Mouse (Mus musculus) heart, postnatal 0 days (tissue): ENCODE measurements around the gene Plcb3. TPM values are rescaled to one million over a fixed set of nuclear protein-coding genes. Genes with fewer than 3 reads are reported as not detected.

Source experiments
- ATAC-seq: fragments of 200-750 bp; cut with Nextera tagmentation; 2 replicates; pipeline ENCODE4 v1.8.0; 2017; ENCODE audit warnings: low read depth, moderate number of reproducible peaks, moderate library complexity; ENCODE audit not compliant: insufficient read depth
- DNase-seq: peaks from one replicate; pipeline ENCODE4 v3.0.0-alpha.2; 2016; ENCODE audit warnings: low spot score
- H3K27ac ChIP-seq: fragments of 300-500 bp; sonication (generic); 2 replicates; pipeline ENCODE4 v1.5.1; 2014; ENCODE audit warnings: low read depth, mild to moderate bottlenecking
- H3K27me3 ChIP-seq: fragments of 300-500 bp; sonication (generic); 2 replicates; pipeline ENCODE4 v1.6.1; 2014; ENCODE audit warnings: low read length, mixed read lengths; ENCODE audit not compliant: control insufficient read depth, insufficient read depth
- H3K36me3 ChIP-seq: fragments of 300-500 bp; sonication (generic); replicated peaks from 2 replicates; pipeline ENCODE4 v1.6.1; 2014; ENCODE audit warnings: low read length, mixed read lengths; ENCODE audit not compliant: control insufficient read depth, insufficient read depth
- H3K4me1 ChIP-seq: fragments of 300-500 bp; sonication (generic); 2 replicates; pipeline ENCODE4 v1.6.1; 2014; ENCODE audit warnings: antibody characterized with exemption; ENCODE audit not compliant: control insufficient read depth, insufficient read depth
- H3K4me2 ChIP-seq: fragments of 300-500 bp; sonication (generic); 2 replicates; pipeline ENCODE4 v1.6.1; 2014; ENCODE audit warnings: low read depth, mild to moderate bottlenecking, low read length, moderate library complexity
- H3K4me3 ChIP-seq: fragments of 300-500 bp; sonication (generic); 2 replicates; pipeline ENCODE4 v1.5.1; 2014; ENCODE audit warnings: low read depth, low read length
- H3K9ac ChIP-seq: fragments of 300-500 bp; sonication (generic); replicated peaks from 2 replicates; pipeline ENCODE4 v1.6.1; 2014; ENCODE audit warnings: low read depth, low read length, mixed read lengths
- H3K9me3 ChIP-seq: fragments of 300-500 bp; sonication (generic); replicated peaks from 2 replicates; pipeline ENCODE4 v1.6.1; 2016; ENCODE audit warnings: low read length; ENCODE audit not compliant: control insufficient read depth
- CTCF ChIP-seq: IDR thresholded peaks from 2 replicates; pipeline ENCODE4 v1.5.1; 2016; ENCODE audit warnings: antibody characterized with exemption, control low read depth, low read depth
- EP300 ChIP-seq: IDR thresholded peaks from 2 replicates; pipeline ENCODE4 v1.6.1; 2016; ENCODE audit warnings: antibody characterized with exemption, low read depth
- WGBS: fragments of 180-500 bp; shearing (Covaris S2); extraction: QIAGEN DNeasy Blood & Tissue Kit; methylation state at CpG from one replicate; pipeline ENCODE4 v1.1.7; 2014; 5-methylcytosine and 5-hydroxymethylcytosine counted together
- polyA plus RNA-seq: library from polyadenylated mRNA; unstranded; fragments of >200 nt; fragmentation: Nextera tagmentation; extraction: Ambion mirVana; gene quantifications from 2 replicates; pipeline ENCODE4 v1.2.1, GENCODE M21; 2015
- total RNA-seq: library from RNA; depleted of rRNA; stranded (reverse); fragments of >200 nt; gene quantifications from 2 replicates; pipeline ENCODE4 v1.2.3, GENCODE M21; 2014; ENCODE audit warnings: low replicate concordance

Gene Plcb3
- total and polyA plus RNA-seq, 2 experiments from 2014 or later, result 8.3 to 24.9 TPM

DNA sequence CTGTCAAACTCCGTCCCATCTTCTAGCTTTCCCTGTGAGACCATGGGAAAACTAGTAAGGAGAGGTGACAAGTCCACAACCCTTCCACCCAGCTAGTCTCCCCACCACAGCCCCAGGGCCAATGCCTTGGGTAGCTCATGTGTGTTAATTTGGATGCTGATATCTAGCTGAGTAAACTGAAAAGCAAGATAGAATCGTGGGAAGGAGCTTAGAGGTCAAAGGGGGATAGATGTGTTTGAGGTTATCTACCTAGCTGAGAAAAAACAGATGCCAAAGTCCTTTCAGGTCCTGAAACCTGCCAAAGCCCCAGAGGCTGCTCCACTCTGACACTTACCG, 2.3 kb upstream of the Plcb3 start:
- DNase-seq (no peak), ATAC-seq (no peak)
- Histone ChIP-seq H3K9me3 (no peaks in the 10 kb centered on the region), H3K4me1 (peaks cover 31% of the 10 kb centered on the region), H3K27ac (peak overlapping the region; percentile 73), H3K4me3 (peak overlapping the region; percentile 75), H3K9ac (peak overlapping the region; percentile 61; the same call in 1 of the 2 replicates), H3K36me3 (peaks cover 26% of the 10 kb centered on the region), H3K27me3 (no peaks in the 10 kb centered on the region), H3K4me2 (peak overlapping the region; percentile 83)
- 23% methylated on average over 3 of the region's 3 CpGs for WGBS
- TF ChIP-seq EP300 (no peak), CTCF (no peak)

- no peaks in the 10 kb centered on the region for H3K9me3 ChIP-seq
- H3K27ac ChIP-seq, result peak overlapping the region; percentile 28; the same call in 1 of the 2 replicates
- DNase-seq, result no peak
- peaks cover 23% of the 10 kb centered on the region for H3K36me3 ChIP-seq
- H3K4me2 ChIP-seq, result peak overlapping the region; percentile 83; the same call in 1 of the 2 replicates
- H3K27me3 ChIP-seq, result no peaks in the 10 kb centered on the region
- WGBS, result 67% methylated on average over 13 of the region's 13 CpGs
- H3K4me1 ChIP-seq, result peaks cover 31% of the 10 kb centered on the region
- no peak overlapping the region for H3K4me3 ChIP-seq
- no peak for ATAC-seq
- 0 out of 2 replicates have a peak overlapping the region, but pooled peaks have one; percentile 61 for H3K9ac ChIP-seq
- no peak for TF ChIP-seq CTCF
- no peak for TF ChIP-seq EP300
These were observed 1.7 kb upstream of the Plcb3 start for GRCm38 (mm10) chr19:6977759-6978638.

DNA sequence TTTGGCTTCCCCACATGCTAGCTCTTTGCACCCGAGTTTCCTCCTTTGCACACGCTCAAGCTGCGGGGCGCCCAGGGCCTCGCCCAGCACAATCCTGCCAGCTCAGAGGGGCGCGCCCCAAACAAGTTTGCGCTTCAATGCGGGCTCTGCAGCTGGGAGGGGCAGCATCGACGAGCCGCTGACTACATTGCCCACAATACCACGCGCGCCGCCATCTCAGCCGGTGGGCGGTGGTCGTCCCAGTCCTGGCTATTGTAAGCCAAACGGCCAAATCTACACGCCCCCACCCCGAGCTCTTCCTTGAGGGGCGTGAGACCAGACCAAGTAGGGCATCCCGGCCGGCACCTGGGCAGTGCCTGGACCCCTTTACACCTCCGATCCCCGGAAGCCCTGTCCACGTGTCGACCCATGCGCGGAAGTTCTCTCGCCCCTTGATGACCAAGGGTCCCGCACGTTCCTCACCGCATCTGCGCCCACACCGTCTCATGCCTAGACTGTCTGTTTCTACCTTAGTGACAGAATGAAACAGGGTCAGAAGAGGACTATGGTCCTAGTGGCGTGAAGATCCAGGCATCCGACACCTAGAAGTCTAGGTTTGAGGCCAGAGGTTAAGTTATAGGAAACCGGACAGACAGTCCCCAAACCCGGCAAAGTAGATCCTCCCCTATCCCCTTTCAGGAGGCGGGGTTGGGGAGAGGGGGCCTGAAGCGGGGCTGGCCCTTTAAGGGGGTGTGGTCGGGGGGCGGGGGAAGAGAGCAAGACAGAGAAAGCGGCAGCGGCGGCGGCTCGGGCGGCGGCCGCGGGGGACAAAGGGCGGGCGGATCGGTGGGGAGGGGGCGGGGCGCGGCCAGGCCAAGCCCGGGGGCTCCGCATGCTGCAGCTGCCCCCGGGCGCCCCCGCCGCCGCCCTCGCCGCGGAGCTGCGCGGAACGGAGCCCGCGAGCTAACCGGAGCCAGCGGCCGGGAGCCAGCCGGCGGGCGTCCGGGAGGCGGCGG, 1.8 kb downstream of the Plcb3 start, which contains the start of gene Ppp1r14b:
Gene Ppp1r14b, plus strand, starts transcription at position 758 of the 995 bp plus-strand sequence.
- Histone ChIP-seq H3K4me1 (peaks cover 30% of the 10 kb centered on the region), H3K27me3 (no peaks in the 10 kb centered on the region), H3K36me3 (peaks cover 15% of the 10 kb centered on the region), H3K27ac (peak within 1 kb of the TSS; percentile 86), H3K4me3 (peak within 1 kb of the TSS; percentile 77), H3K4me2 (peak within 1 kb of the TSS; percentile 98), H3K9me3 (no peaks in the 10 kb centered on the region), H3K9ac (peak within 1 kb of the TSS; percentile 81)
- TF ChIP-seq EP300 (no peak), CTCF (no peak)
- ATAC-seq (peak; percentile 59), DNase-seq (peak; percentile 89)
- WGBS, result under 1% methylated on average over 72 of the region's 84 CpGs

- Histone ChIP-seq H3K36me3 (peaks cover 14% of the 10 kb centered on the region), H3K4me2 (peak overlapping the region; percentile 98), H3K27ac (no peak overlapping the region), H3K27me3 (no peaks in the 10 kb centered on the region), H3K9me3 (no peaks in the 10 kb centered on the region), H3K4me1 (peaks cover 23% of the 10 kb centered on the region), H3K9ac (peak overlapping the region; percentile 81; the same call in 1 of the 2 replicates), H3K4me3 (peak overlapping the region; percentile 77)
- WGBS, result 39% methylated on average over 12 of the region's 12 CpGs
- DNase-seq (no peak), ATAC-seq (no peak)
- no peak for TF ChIP-seq EP300
- TF ChIP-seq CTCF, result no peak
These were observed 2.6 kb downstream of the Plcb3 start for GRCm38 (mm10) chr19:6973581-6974190.

DNA sequence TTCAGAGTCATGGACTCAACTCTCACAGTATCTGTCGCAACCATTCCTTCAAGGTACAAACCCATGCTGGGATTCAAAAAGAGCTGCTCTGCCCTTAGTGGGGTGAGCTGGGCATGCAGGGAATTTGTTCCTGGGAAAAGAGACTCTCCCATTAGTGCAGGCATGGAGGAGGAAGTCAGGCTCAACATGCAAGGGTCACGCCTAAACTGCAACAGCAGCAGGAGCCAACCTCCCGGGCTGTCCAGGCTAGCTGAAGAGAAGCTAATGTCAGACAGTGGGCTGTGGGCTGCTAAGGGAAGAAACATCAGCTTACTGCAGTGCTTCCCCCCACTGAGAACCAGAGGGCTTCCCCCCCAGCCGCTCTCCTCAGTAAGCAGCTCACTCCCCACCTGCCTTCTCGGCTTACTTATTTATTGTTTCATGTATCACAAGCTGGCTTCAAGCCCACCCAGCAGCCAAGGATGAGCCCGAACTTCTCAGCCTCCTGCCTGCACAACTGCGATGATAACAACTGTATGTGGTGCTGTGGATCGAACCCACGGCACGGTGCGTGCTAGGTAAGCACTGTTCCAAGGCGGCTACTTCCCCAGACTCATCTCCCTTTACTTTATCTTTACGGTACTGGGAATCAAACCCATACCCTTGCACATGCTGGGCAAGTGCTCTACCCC, 3.9 kb downstream of the Plcb3 start:
- no peaks in the 10 kb centered on the region for H3K9me3 ChIP-seq
- WGBS, result 79% methylated on average over 13 of the region's 13 CpGs
- H3K4me3 ChIP-seq, result no peak overlapping the region
- H3K27me3 ChIP-seq, result no peaks in the 10 kb centered on the region
- peaks cover 3% of the 10 kb centered on the region for H3K36me3 ChIP-seq
- no peak overlapping the region for H3K4me2 ChIP-seq
- no peak overlapping the region for H3K9ac ChIP-seq
- TF ChIP-seq EP300 (no peak), CTCF (no peak)
- ATAC-seq (no peak), DNase-seq (no peak)
- no peak overlapping the region for H3K27ac ChIP-seq
- H3K4me1 ChIP-seq, result peaks cover 21% of the 10 kb centered on the region
